8 mouse cellular contexts compared by ENCODE assay signal in genomic region chr7:25753643-25754438, GRCm38 (mm10). TPM values are rescaled to one million over a fixed set of nuclear protein-coding genes. Genes with fewer than 3 reads are reported as not detected.
DNase-seq lines count a peak whose midpoint lies in the region; ATAC-seq and TF ChIP-seq lines count a peak whose summit lies in the region.

No protein-coding gene starts in this region.

- H3K9ac ChIP-seq in heart, embryonic 13.5 days = peak overlapping the region; percentile 100
- peak overlapping the region; percentile 100 for H3K9ac ChIP-seq in CH12.LX (ENCODE audit: insufficient read depth, low read depth)
- H3K9ac ChIP-seq in liver, adult 2 months (ENCODE audit: low read depth, low read length) = peak overlapping the region; percentile 96

- dilution Hi-C loops in CH12.LX (cut with MboI; ENCODE audit: extremely low pct_ligation_motif_present, extremely low pct_unique_long_range_greater_than_20kb, low sequenced_read_pairs) = no loop called here

- peaks cover 30% of the 10 kb centered on the region for H3K4me1 ChIP-seq in heart, embryonic 13.5 days
- H3K4me1 ChIP-seq in CH12.LX (ENCODE audit: control insufficient read depth in 1 of 2, insufficient read depth in 2 of 2) = peaks cover 9 to 43% of the 10 kb centered on the region in 2 experiments
- H3K4me1 ChIP-seq in liver, adult 2 months (ENCODE audit: control insufficient read depth, insufficient read depth, low read length) = peaks cover 10% of the 10 kb centered on the region
- 0 out of 2 replicates have a peak, but pooled peaks cover 3% of the 10 kb centered on the region for H3K4me1 ChIP-seq in olfactory bulb, adult 2 months (ENCODE audit: control insufficient read depth, insufficient read depth, low read length)

- peak overlapping the region; percentile 99 for H3K4me3 ChIP-seq in heart, embryonic 13.5 days
- H3K4me3 ChIP-seq in CH12.LX (replicated peaks in 1 of 3; ENCODE audit: low read depth in 2 of 3, low read length in 2 of 3, poor library complexity in 1 of 3) = peak overlapping the region; percentile 69 to 95 (median 94)
- H3K4me3 ChIP-seq in liver, adult 2 months (ENCODE audit: insufficient read depth, low read depth, low read length) = peak overlapping the region; percentile 86
- H3K4me3 ChIP-seq in olfactory bulb, adult 2 months (ENCODE audit: insufficient read depth, low read depth, low read length) = peak overlapping the region; percentile 81

- no peaks in the 10 kb centered on the region for H3K9me3 ChIP-seq in heart, embryonic 13.5 days
- no peaks in the 10 kb centered on the region for H3K9me3 ChIP-seq in CH12.LX (replicated peaks; ENCODE audit: low read length)

- DNase-seq in heart, adult 9 months (ENCODE audit: low spot score in 2 of 2) = no peak
- no peak for DNase-seq in CH12.LX (ENCODE audit: extremely low read depth)
- DNase-seq in cerebellum, adult 9-10 months = peak; percentile 48
- peak; percentile 68 for DNase-seq in heart, postnatal 4 days
- peak; percentile 41 for DNase-seq in liver, adult 2 months (ENCODE audit: extremely low read depth, low read depth, low spot score)
- DNase-seq in Muller cell, postnatal 12 days (ENCODE audit: inconsistent ontology term) = no peak

- under 1% methylated on average over 46 of the region's 46 CpGs for WGBS in heart, embryonic 13.5 days
- whole genome bisulfite sequencing in liver, adult 2 months = under 1% methylated on average over 46 of the region's 46 CpGs
- under 1% methylated on average over 46 of the region's 46 CpGs for WGBS in olfactory bulb, adult 2 months

- no peak for TF ChIP-seq POLR2A in CH12.LX (IDR thresholded peaks at IDR 0.05; ENCODE audit: low read depth, low read length)
- no peak for TF ChIP-seq POLR2A in liver, adult 2 months (IDR thresholded peaks at IDR 0.05; ENCODE audit: extremely low read depth, insufficient read depth, low read length)
- TF ChIP-seq POLR2A in olfactory bulb, adult 2 months (IDR thresholded peaks at IDR 0.05; ENCODE audit: insufficient read depth, low read depth, low read length) = no peak

- H3K27ac ChIP-seq in heart, embryonic 13.5 days (replicated peaks) = peak overlapping the region; percentile 99
- peak overlapping the region; percentile 97 for H3K27ac ChIP-seq in CH12.LX (ENCODE audit: insufficient read depth, low read depth)
- H3K27ac ChIP-seq in liver, adult 2 months (replicated peaks; ENCODE audit: insufficient read depth, low read depth, low read length) = peak overlapping the region; percentile 92
- H3K27ac ChIP-seq in olfactory bulb, adult 2 months (ENCODE audit: insufficient read depth, low read depth, low read length) = peak overlapping the region; percentile 87

- H3K27me3 ChIP-seq in heart, embryonic 13.5 days (replicated peaks) = no peaks in the 10 kb centered on the region
- peaks cover 23% of the 10 kb centered on the region for H3K27me3 ChIP-seq in CH12.LX (replicated peaks)
- no peaks in the 10 kb centered on the region for H3K27me3 ChIP-seq in liver, adult 2 months (ENCODE audit: control insufficient read depth, insufficient read depth, low read length)

- H3K36me3 ChIP-seq in heart, embryonic 13.5 days = peaks cover 47% of the 10 kb centered on the region
- peaks cover 17 to 35% of the 10 kb centered on the region in 2 experiments for H3K36me3 ChIP-seq in CH12.LX (replicated peaks in 1 of 2; ENCODE audit: control insufficient read depth in 1 of 2, insufficient read depth in 1 of 2, low read length in 1 of 2)
- peaks cover 22% of the 10 kb centered on the region for H3K36me3 ChIP-seq in liver, adult 2 months (ENCODE audit: control insufficient read depth, insufficient read depth, low read length)

- no peak for TF ChIP-seq CTCF in CH12.LX (conservative IDR thresholded peaks at IDR 0.05 in 1 of 2, IDR thresholded peaks at IDR 0.05 in 1 of 2; ENCODE audit: low read depth in 2 of 2, low read length in 2 of 2)
- TF ChIP-seq CTCF in liver, adult 2 months (IDR thresholded peaks at IDR 0.05; ENCODE audit: low read depth, low read length) = no peak
- no peak; the same call in 1 of the 2 replicates for TF ChIP-seq CTCF in olfactory bulb, adult 2 months (IDR thresholded peaks at IDR 0.05; ENCODE audit: insufficient read depth, low read depth, low read length)

- ATAC-seq in heart, embryonic 13.5 days (ENCODE audit: extremely low read depth, insufficient number of reproducible peaks, low FRiP score, low TSS enrichment) = 0 out of 2 replicates have a peak, but pooled peaks have one; percentile 3

- no peak for TF ChIP-seq EP300 in CH12.LX (IDR thresholded peaks at IDR 0.05; ENCODE audit: low read length)

- peak overlapping the region; percentile 90 for H3K4me2 ChIP-seq in heart, embryonic 13.5 days
- peak overlapping the region; percentile 70 for H3K4me2 ChIP-seq in CH12.LX (ENCODE audit: insufficient read depth, low read depth, poor library complexity, severe bottlenecking)

- H3K79me2 ChIP-seq in CH12.LX (replicated peaks; ENCODE audit: control insufficient read depth, extremely low read depth, insufficient read depth, poor library complexity, severe bottlenecking) = peaks cover 53% of the 10 kb centered on the region
- H3K79me2 ChIP-seq in liver, adult 2 months (ENCODE audit: control insufficient read depth, insufficient read depth, low read length) = peaks cover 19% of the 10 kb centered on the region

- TF ChIP-seq RAD21 in CH12.LX (IDR thresholded peaks at IDR 0.05; ENCODE audit: low read depth, low read length) = no peak

- in situ Hi-C loops in CH12.LX (cut with MboI; ENCODE audit: low pct_ligation_motif_present, low pct_unique_long_range_greater_than_20kb, low sequenced_read_pairs) = loop anchor here (5.0 kb wide), 1 partner anchor 37 kb away; the partner anchor contains the start of gene Ccdc97

TF ChIP-seq in CH12.LX, 34 proteins besides CTCF, POLR2A, EP300 and RAD21:
- no peak for TF ChIP-seq POLR2AphosphoS2 (IDR thresholded peaks at IDR 0.05; ENCODE audit: low read depth, low read length)
- no peak for TF ChIP-seq JUND (conservative IDR thresholded peaks at IDR 0.05; ENCODE audit: low read depth, low read length)
- 0 out of 2 replicates have a peak, but pooled peaks have one; percentile 14 for TF ChIP-seq CHD2 (IDR thresholded peaks at IDR 0.05; ENCODE audit: low read length)
- TF ChIP-seq SIN3A (IDR thresholded peaks at IDR 0.05; ENCODE audit: low read length) = peak; percentile 70; the same call in 1 of the 2 replicates
- no peak for TF ChIP-seq MXI1 (IDR thresholded peaks at IDR 0.05; ENCODE audit: low read depth, low read length)
- TF ChIP-seq KAT2A (IDR thresholded peaks at IDR 0.05; ENCODE audit: insufficient replicate concordance, low read length) = no peak

RNA-seq across cellular contexts. Expression of gene Hnrnpul1, which starts 0.7 kb away (rescaled TPM):
- 38.1 and 38.8 TPM in 2 replicates for polyA plus RNA-seq in heart, embryonic 13.5 days (2015; fragmentation: Nextera tagmentation; extraction: Ambion mirVana)
- total RNA-seq in CH12.LX (2012; rRNA removed) (67.6 and 72.2 TPM in 2 replicates), CH12.LX (2014; rRNA removed) (44.7 and 52.6 TPM in 2 replicates)
- 155 and 188 TPM in 2 replicates for polyA plus RNA-seq in CH12.LX (2012; ENCODE audit: insufficient read length, low read depth)
- total RNA-seq in heart, postnatal 4 days (2021) = 100 to 1,000 TPM; 147 to 149 TPM
- 30.0 and 32.7 TPM in 2 replicates for total RNA-seq in liver, adult 2 months (2014; rRNA removed)
- 21.7 and 23.3 TPM in 2 replicates for polyA plus RNA-seq in liver, adult 2 months (2012; rRNA removed)
- polyA plus RNA-seq in olfactory bulb, adult 2 months (2012; ENCODE audit: insufficient read depth, insufficient read length, low replicate concordance, missing spikeins) = 160 TPM in 1 of 2 replicates, not detected in the other

RNA-seq across cellular contexts. Expression of gene Axl, which starts 34.7 kb away (rescaled TPM):
- 47.3 and 48.6 TPM in 2 replicates for polyA plus RNA-seq in heart, embryonic 13.5 days (2015; fragmentation: Nextera tagmentation; extraction: Ambion mirVana)
- total RNA-seq in CH12.LX (2012; rRNA removed) (0.76 and 0.98 TPM in 2 replicates), CH12.LX (2014; rRNA removed) (0.15 and 0.19 TPM in 2 replicates)
- 0.96 and 1.6 TPM in 2 replicates for polyA plus RNA-seq in CH12.LX (2012; ENCODE audit: insufficient read length, low read depth)
- 10 to 100 TPM; 79.5 to 90.3 TPM for total RNA-seq in heart, postnatal 4 days (2021)
- 12.4 and 18.0 TPM in 2 replicates for total RNA-seq in liver, adult 2 months (2014; rRNA removed)
- polyA plus RNA-seq in liver, adult 2 months (2012; rRNA removed) = 6.3 and 11.4 TPM in 2 replicates
- polyA plus RNA-seq in olfactory bulb, adult 2 months (2012; ENCODE audit: insufficient read depth, insufficient read length, low replicate concordance, missing spikeins) = not detected in 2 replicates

RNA-seq across cellular contexts. Expression of gene Ccdc97, which starts 35.0 kb away (rescaled TPM):
- polyA plus RNA-seq in heart, embryonic 13.5 days (2015; fragmentation: Nextera tagmentation; extraction: Ambion mirVana) = 19.7 and 22.1 TPM in 2 replicates
- total RNA-seq in CH12.LX (2012; rRNA removed) (14.1 and 14.4 TPM in 2 replicates), CH12.LX (2014; rRNA removed) (4.5 and 5.7 TPM in 2 replicates)
- polyA plus RNA-seq in CH12.LX (2012; ENCODE audit: insufficient read length, low read depth) = 38.8 and 44.8 TPM in 2 replicates
- 10 to 100 TPM; 42.9 to 44.9 TPM for total RNA-seq in heart, postnatal 4 days (2021)
- total RNA-seq in liver, adult 2 months (2014; rRNA removed) = 6.8 and 10.7 TPM in 2 replicates
- polyA plus RNA-seq in liver, adult 2 months (2012; rRNA removed) = 34.1 and 38.4 TPM in 2 replicates
- not detected in 2 replicates for polyA plus RNA-seq in olfactory bulb, adult 2 months (2012; ENCODE audit: insufficient read depth, insufficient read length, low replicate concordance, missing spikeins)

Comparison
In these comparisons a context has a peak if more than half of its experiments do, and no peak if none do; other contexts are left out.
1. DNase-seq: peak in cerebellum, adult 9-10 months (single experiment), heart, postnatal 4 days (single experiment) and liver, adult 2 months (single experiment); none in heart, adult 9 months (0 of 2), CH12.LX (single experiment) and Muller cell, postnatal 12 days (single experiment).
2. Peak in every context shown above with its lines, with median percentiles within 50 percentile points of each other: H3K27ac ChIP-seq, H3K4me3 ChIP-seq and H3K9ac ChIP-seq.